Mouse (Mus musculus): ENCODE results near the gene Syt1. TPM values are rescaled to one million over a fixed set of nuclear protein-coding genes. Genes with fewer than 3 reads are reported as not detected.

Syt1 gene
- total RNA-seq, 2 experiments from 2014 or later: 0.24 to 0.43 TPM

DNA sequence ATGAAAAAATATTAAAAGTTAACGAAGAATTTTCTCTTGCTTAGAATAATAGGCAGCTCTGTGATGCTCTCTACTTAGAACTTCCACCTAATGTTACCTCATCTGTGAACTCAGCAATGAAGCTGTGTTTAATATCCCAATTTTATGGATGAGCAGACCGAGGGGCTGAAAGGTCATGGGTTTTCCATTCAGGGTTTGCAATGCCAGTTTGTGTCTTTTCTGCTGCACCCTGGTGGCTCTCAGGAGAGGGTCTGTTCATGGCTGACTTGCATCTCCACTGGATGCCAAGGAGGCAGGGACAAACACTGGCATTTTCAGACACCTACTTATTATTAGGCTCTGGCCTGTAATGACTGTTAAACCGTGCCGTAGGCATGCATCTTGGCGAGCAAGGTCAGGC is 439.7 kb downstream of the Syt1 start:
- DNase-seq: no peak

DNA sequence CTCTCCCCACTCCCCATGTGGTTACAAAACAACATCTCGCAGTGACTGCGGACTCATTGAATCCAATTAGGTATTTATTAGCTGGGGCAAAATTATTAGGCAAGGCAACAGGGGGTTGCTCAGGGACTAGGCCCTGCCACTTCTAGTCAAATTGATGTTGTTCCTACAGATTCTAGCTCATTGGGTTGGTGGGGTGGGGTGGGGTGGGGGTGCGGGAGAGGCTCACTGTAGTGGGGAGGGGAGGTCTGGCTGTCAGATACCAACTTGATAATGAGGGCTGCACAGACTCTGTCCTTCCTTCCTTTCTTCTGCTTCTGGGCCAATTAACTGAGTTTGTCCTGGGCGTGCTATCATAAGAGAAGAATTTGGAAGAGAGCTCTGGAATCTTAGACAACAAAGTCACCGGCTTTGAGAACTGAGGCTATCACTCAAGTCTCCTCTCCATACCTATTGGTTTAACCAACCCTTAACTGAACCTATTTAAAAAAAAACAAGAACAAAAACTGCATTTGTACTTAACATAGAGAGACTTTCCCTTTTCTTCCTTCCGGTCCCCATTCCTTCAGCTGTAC is 441.1 kb downstream of the Syt1 start:
- no peak for DNase-seq

DNA sequence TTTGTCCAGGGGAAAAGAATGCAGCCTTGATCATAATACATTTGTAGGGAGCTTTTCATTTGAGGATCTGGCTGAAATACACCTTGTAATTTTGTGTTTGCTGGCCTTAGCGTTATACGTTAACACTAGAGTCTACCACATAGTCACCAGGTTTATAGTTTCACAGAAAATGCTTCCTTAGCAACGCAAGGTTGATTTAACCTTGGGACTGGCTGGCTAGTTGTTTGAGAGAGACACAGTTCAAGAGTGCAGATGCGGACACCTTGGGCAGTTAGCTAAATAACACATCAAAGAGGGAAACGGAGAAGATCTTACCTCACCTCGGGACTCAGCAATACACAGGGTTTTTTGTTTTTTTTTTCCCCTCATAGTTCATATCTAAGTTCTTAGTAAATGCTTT is 441.9 kb downstream of the Syt1 start:
- no peak for DNase-seq

DNA sequence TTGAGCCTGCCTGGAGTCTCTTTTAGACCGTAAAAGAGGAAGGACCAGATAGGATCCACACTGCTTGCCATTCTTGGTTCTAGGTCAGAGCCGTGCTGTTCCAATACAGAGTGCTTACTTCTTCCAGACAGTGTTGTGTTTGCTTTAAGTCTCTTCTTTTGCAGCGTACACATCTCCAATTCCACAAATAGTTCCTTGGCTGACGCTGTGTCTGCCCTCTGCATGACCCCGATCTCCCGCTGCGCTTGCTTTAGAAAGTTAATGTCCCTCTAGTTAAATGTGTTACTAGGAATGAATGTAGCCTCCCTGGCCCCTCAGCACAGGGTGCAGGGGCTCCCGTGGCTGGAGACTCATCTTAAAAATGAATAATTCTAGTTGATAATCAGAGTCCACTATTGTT is 442.6 kb downstream of the Syt1 start:
- DNase-seq: peak; percentile 31

DNA sequence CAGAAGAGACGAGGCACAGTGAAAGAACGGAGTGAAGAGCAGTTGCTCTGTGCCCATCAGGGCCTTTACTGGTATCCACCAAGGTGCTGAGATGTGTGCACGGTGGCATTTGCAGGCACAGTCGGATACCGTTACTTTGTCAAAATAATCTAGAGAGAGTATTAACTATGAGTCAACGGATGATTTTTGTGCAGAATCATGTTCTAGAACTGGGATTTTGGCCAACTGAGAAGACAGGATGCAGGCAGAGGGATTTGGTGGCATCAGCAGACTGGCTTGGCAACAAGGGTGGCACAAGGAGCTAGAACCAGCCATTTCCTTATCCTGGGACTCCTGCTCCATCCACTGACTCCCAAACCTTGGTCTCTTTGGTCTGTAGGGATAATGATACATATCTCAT is 443.3 kb downstream of the Syt1 start:
- no peak for DNase-seq

DNA sequence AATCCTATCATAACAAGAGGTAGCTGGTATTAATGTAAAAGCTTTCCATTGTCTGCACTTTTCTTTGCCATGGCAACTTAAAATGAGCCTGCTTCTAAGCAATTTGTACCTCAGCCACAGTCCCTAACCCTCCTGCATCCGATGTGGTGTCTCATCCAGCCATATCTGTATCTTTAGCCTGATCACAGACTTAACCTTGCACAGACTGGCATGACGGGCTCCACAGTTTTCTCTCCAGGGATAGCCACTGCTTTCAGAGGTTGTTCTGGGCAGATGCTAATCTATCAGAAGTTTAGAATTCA is 451.2 kb downstream of the Syt1 start:
- no peak for DNase-seq

DNA sequence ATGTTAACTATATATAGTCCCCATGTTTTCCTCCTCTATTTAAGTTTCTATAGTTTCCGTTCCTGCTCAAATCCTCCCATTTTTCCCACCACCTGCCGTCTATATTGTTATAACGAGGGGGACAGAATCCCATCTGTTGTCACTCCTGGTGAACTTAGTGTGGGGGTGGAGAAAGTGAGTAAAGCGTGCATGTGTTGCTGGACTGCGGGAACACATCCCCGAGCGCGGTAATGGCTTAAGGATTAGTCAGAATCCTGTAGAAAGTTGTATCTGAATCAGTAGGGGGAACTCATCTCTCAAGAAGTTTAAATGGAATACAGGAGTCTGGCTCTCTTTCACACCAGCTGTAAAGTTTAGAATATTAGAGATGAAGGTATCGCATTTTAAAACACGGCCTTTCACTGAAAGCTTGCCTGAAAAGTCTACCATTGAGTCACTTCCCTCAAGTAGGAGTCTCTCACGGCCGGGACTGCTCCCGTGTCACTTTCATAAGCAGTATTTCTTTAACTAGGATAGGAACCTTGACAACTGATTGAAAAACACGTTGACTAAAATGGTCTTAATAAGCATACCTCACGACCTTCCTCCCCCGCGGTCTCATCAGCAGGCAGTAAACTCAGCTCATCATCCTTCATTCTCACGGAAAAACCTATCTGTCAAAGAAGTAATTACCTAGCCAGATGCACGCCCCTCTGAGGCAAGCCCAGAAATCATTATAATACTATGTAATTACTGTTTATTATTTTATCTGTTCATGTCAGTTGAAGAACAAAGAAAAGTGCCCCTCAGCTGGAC is 451.8 kb downstream of the Syt1 start:
- DNase-seq: no peak

DNA sequence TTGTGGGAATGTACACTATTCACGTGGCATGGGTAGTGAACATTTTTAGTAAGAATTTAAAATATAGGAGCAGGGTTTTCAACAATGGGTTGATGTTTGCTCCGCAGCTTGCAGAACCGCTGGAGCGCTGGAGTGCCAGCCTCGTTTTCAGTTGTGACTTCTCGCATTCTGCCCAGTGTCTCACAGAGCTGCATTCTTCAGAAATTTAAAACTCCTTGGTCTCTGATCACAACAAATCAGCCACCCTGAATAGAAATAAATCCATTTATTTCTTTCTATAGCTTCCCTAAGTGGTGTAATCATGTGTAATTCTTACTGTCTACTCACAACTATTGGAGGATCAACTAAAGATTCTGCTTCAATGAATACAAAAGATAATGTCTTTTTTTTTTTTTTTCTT is 458.2 kb downstream of the Syt1 start:
- no peak for DNase-seq

DNA sequence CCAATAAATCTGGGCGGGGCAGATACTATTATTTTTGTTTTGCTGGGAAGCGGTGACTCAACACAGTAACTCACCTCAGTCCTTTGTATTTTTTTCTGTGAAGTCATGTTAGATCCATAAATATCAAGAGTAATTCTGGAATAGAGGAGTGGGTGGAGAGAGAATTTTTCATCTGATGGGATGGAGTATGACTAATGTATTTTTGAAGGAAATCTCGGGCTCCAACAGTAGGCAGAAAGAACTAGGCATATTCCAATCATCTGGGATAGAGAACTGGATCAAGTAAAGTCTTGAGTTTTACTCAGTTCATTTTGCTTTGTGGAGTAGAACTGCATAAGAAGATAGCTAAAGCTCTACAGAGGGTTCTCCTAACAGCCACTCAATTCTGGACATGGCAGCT is 465.1 kb downstream of the Syt1 start:
- no peak for DNase-seq

DNA sequence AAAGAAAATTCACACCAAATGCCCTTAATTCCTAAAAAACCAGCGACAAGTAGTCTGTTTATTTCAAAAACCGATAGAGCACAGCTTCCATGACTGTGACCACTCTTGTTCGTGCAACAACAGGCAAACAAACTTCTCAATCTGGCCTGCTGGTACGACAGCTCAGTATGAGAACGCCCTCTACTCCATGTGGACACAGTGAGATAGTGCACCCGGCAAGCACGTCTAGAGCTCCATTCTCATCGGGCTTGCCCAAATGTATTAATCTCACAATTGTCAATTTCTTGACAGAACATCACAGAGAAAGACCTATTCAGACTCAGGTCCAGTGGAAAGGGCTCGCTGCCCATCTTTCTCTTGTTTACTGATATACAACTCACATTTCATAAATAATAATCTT is 469.2 kb downstream of the Syt1 start:
- DNase-seq: no peak

DNA sequence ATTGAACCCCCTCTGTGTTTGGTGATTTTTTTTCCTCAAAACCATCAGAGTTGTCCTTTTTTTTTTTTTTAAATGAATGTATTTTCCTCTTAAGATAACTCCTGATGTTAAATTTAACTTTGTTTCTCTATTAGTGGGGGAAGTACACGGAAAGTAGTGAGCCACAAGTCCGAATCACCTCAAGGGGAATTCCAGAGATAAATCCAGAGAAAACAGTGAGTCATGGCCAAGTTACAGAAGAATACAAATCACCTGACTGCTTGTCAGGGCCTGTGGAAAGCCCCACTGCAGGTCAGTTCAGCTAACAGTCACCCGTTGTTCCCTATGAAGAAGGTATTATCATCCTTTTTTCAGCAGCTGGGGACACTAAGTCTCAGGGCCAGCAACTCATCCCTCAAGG is 472.2 kb downstream of the Syt1 start:
- DNase-seq: no peak

DNA sequence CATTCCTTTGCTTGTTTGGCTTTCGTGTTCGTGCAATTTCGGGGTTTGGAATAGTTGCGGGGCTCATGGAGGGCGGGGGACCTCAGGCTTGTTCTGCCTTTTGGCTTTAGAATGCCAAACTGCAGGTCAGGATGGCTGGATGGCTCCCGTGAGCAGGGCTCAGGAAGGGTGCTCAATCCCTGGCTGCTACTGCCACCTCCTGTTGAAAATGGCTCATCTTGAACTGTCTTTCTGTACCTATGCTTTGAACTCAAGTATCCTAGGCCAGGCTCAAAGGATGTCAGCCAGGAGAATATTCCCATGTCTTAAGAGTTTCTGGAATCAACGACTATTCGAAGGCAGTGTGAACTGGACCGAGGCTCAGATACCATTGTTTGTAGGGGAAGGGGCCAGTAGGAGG is 473.1 kb downstream of the Syt1 start:
- peak; percentile 62 for DNase-seq

DNA sequence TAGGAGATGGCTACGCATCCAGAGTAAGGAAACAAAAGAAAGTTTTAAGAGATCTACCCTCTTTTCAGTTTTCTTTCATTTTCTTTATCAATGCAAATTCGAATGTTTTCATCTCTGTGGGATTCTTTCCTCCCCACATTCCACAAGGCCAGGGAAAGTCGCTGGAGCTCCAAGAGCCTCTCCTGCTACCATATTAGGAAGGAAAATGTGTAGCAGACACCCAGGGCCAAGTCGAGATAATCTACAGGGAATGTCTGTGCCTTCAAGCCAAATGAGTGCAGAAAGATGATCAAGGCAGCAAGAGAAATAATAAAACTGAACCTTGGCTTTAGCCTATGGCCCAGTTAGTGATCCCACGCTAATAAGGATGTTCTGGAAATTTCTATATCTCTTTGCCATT is 474.9 kb downstream of the Syt1 start:
- peak; percentile 16 for DNase-seq

DNA sequence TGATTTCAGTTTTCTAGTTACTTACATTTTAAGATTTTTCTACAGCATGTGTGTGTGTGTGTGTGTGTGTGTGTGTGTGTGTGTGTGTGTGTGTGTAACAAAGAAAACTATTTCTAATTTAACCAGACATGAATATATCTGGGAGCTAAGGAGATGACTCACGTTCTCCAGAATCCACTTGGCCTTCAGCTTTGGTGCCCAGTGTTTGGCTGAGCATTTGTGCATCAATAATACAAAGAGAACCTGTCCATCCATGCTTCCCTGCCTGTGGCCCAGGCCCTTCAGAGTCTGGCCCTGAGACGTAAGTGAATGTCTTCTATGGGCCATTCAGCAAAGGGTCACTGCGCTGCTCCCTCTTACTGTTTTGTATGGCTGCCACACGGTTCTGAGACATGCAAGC is 476.7 kb downstream of the Syt1 start:
- DNase-seq: no peak

DNA sequence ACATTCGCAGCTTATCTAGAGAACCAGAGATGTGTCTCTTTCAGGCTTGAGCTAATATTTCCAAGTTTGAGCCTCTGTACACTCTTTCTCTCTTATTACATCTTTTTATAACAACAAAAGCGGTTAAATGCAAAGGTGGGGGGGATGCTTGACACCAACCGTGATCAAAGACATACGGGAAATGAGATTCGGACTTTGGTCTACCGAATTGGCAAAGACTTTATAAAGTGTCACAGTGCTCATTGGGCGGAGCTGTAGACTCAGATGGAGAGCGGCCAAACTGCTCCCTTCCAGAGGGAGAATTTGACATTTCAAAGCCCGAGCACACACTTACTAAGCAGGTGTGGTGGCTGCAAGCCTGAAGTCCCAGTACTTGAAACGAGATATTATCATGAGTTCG is 477.9 kb downstream of the Syt1 start:
- no peak for DNase-seq

DNA sequence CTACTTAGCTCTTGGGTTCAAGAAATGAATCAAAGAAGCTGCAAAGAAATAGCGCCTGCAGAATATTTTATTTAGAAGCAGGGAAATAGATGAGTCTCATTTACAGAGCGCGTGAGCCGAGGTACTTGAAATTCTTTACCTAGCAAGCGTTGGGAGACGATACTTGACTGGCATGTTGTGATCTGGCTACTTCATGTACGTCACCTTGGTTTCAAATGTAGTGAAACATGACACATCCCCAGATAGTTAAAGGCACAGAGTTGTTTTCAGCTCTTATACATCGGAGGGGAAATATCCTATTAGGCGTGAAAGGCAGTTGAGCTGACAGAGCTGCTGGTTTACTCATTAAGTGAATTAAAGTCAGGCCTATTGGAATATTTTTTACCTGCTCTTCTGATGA is 478.5 kb downstream of the Syt1 start:
- no peak for DNase-seq

DNA sequence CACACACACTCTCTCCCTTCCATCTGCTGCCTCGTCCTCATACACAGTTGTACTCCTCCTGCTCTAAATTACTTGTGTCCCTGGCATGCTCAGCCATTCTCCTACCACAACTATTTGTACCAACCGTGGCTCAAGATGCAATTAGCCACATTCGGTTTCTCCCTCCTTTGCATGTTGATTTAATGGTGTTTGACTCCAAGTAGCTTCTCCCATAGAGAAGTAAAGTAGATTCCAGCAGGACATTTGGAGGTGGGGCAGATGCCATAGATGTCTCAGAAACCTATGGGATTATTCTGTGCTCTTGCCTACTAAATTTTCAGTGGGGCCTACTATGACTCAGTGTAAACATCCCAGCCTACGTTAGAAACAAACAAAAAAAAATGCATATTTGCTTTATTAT is 479.1 kb downstream of the Syt1 start:
- no peak for DNase-seq

DNA sequence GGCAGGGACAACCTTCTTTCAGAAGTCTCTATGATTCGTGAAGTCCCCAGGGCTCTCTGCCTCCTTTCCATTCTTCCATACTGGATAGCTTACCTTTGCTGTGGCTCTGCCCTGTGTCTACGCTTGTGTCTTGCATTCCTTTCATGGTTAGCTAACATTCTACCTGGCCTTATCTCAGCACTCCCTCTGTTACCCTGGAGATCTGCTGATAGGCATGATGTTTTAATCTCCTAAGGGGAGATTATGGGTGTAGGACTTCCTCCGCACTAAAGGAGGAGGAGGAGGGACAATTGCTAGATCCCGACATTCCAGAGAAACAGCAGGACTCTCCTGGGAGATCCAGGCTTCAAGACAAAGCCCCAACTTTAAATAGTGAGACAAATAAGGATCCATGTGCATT is 479.7 kb downstream of the Syt1 start:
- no peak for DNase-seq

DNA sequence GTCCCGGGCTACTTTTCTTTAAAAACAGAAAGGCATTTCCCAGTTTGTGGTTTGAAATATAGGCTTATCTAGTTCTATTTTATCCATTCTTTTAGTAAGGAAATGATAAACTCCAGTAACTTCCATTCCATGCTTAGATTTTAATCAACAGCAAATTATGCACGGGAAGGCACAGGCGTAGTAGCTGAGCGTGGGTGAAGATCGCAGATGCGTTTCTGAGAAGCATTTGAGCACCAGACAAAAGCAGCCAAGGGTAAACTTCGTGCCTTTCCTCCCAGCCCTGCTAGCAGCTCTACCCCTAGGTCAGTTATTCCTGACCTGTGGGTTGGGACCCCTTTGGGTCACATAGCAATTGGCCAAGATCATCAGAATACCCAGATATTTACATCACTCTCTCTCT is 482.4 kb downstream of the Syt1 start:
- DNase-seq: no peak

DNA sequence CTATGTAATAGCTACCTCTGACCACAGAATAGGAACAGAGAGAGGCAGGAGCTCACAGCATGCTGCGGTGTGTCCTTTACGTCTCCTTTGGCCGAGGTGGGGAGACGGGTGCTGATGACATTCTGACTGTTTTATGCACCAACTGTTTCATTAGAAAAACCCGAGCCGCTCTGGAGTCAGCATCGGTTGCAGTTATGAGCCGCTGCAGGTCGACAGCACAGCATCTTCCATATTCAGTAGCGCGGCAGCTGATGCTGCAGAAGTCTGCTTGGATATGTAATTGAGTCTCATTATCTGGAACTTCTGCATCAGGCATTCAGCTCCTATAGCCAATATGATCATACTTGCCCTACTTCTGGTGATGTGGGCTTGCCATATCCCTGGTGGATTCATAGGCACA is 485.3 kb downstream of the Syt1 start:
- no peak for DNase-seq

DNA sequence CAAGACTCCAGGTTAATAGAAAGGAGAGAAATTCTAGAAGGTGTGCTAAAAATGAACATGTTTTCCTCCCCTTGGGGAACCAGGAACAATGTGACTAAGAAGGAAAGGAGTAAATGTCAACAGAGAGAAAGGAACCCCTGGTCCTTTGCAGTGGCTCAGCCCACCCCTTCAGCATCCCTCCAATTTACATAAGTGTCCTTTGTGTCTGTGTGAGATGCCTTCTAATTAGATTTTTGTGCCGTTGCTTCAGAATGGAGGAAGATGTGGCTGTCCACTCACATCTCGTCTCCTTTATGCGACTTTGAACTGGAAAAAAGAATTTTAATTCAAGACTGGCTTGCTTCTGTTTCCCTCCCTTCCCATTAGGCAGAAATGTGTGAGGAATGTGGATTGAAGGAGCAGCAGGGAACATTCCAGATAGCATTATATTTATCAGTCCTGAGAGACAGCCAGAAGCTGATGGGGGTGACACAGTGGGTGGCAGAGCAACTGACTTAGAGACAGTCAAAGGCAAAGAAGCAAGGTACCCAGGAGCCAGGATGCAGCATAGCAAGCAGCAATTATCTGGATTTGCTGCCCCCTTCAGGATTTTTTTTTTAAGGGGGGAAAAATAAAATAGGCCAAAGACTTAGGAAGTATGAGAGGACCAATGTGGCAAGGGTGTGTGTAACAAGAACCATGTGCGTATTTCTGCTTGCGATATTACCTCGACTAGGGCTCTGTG is 486.3 kb downstream of the Syt1 start:
- DNase-seq: no peak

DNA sequence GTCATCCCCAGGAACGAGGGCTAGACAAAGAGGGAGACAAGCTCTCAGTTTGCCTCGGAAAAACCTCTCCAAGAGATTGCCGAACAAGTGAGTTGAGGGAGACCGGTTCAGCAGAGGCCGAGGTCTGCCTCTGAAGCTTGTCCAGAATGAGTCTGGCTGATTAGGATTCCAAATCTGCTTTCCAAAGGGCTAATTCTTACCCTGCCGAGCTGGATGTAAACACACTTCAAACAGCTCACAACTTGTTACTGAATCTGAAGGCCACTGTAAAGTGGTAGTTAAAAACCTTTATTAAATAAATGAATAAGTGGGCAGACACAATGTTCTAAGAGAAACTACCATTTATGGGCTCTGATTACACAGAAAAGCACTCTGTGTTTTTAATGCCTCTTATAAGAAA is 491.6 kb downstream of the Syt1 start:
- no peak for DNase-seq

DNA sequence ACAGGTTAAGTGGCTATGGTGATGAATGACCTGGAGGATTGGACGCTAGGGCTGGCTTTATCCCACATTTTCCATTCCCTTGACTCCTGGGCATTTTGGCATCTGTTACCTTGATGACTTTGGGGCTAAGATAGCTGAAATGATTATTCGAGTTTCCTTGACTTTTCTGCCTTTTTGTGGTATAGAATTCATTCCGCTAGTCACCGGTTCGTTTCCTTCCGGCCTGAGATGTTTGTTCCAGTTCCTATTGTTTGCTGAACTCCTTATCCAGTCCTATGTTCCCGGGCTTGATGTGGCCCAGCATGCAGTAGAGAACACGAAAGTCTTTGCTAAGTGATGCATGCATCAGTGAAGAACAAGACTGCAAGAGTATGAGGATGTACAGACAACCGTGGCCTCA is 493.7 kb downstream of the Syt1 start:
- DNase-seq: no peak

DNA sequence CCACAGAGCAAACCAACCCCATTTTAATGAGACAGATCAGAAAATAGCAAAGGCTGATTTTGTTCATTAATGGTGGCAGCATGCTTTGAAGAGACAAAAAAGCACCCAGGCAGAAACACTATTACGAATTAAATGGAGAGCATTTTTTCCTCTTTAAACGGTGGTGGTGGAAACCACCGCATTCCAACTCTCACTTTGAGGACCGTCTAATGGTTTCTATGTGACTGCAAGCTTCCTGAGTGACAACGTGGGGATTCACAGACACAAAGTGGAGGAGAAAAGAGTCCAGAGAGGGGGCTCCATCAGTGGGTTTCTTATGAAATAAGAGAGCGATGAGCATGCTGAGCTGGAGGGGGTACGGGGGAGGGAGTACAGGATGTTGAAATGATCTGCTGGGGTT is 496.1 kb downstream of the Syt1 start:
- no peak for DNase-seq
